Mouse (Mus musculus): ENCODE data around the gene Fbxo41. TPM values are rescaled to one million over a fixed set of nuclear protein-coding genes. Genes with fewer than 3 reads are reported as not detected.

The Fbxo41 gene
- polyA plus RNA-seq (2014; fragmentation: Nextera tagmentation; extraction: Ambion mirVana) = 0.06 TPM in 1 of 2 replicates, not detected in the other

DNA sequence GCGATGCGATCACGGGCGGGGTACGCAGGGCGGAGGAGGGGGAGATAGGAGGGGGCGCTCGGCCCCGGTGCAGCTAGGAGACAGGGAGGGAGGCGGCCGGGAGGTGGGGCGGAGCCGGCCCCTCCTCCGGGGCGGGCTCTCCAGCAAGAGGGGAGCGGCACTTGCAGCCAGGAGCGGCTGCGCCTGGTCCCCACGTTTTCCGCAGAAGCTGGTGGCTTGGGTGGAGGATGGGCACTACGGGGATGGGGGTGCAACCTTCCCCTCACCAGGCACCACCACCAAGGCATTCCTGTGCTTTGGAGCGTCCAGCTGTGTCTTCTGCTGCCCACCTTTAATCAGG lies at the start of gene Fbxo41:
Fbxo41 (minus strand) TSS at position 84 of the 340 bp plus-strand sequence.
- H3K36me3 ChIP-seq (ENCODE audit: control insufficient read depth, insufficient read depth, low read length) = no peaks in the 10 kb centered on the region
- H3K4me2 ChIP-seq = peak within 1 kb of the TSS; percentile 98
- H3K27me3 ChIP-seq (ENCODE audit: control insufficient read depth, insufficient read depth, low read length) = peaks cover 62% of the 10 kb centered on the region
- H3K9ac ChIP-seq (ENCODE audit: low read depth, low read length) = peak within 1 kb of the TSS; percentile 56; the same call in 1 of the 2 replicates
- H3K4me3 ChIP-seq (ENCODE audit: low read depth, low read length) = peak within 1 kb of the TSS; percentile 73
- no peaks in the 10 kb centered on the region for H3K9me3 ChIP-seq (replicated peaks; ENCODE audit: control insufficient read depth, low read length)
- 1% methylated on average over 17 of the region's 22 CpGs for WGBS (ENCODE audit: insufficient replicate concordance)
- ATAC-seq (replicated peaks; ENCODE audit: insufficient number of reproducible peaks, low FRiP score, low TSS enrichment) = peak; percentile 61
- no peak within 1 kb of the TSS for H3K27ac ChIP-seq (ENCODE audit: low read depth, low read length)
- H3K4me1 ChIP-seq (ENCODE audit: control insufficient read depth, insufficient read depth, low read length) = peaks cover 5% of the 10 kb centered on the region; the same call in 1 of the 2 replicates

DNA sequence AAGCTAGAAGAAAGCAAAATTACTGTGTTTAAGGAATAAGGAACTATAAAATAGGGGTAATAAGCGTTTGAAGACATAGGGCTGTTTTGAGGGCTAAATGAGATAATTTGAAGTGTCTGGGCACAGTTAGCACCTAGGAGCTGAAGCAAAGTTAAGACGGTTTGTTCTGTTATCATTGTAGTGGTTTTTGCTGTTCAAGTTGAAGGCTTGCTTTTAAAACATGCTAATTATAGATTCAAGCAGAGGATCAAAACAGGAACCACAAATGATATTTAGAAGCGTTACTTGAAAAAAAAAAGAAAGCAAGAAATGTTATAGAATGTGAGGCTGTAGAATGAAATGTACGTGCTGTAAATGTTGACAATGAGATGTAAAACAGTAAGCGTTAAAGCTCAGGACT lies 44.8 kb upstream of the Fbxo41 start:
- no peak overlapping the region for H3K27ac ChIP-seq (ENCODE audit: low read depth, low read length)
- no peak for ATAC-seq (replicated peaks; ENCODE audit: insufficient number of reproducible peaks, low FRiP score, low TSS enrichment)
- no peaks in the 10 kb centered on the region for H3K4me1 ChIP-seq (ENCODE audit: control insufficient read depth, insufficient read depth, low read length)
- no peak overlapping the region for H3K4me2 ChIP-seq
- H3K9me3 ChIP-seq (replicated peaks; ENCODE audit: control insufficient read depth, low read length) = no peaks in the 10 kb centered on the region
- no peak overlapping the region for H3K9ac ChIP-seq (ENCODE audit: low read depth, low read length)
- no peaks in the 10 kb centered on the region for H3K36me3 ChIP-seq (ENCODE audit: control insufficient read depth, insufficient read depth, low read length)
- H3K4me3 ChIP-seq (ENCODE audit: low read depth, low read length) = no peak overlapping the region
- 70% methylated on average over 5 of the region's 5 CpGs for WGBS (ENCODE audit: insufficient replicate concordance)
- H3K27me3 ChIP-seq (ENCODE audit: control insufficient read depth, insufficient read depth, low read length) = no peaks in the 10 kb centered on the region

DNA sequence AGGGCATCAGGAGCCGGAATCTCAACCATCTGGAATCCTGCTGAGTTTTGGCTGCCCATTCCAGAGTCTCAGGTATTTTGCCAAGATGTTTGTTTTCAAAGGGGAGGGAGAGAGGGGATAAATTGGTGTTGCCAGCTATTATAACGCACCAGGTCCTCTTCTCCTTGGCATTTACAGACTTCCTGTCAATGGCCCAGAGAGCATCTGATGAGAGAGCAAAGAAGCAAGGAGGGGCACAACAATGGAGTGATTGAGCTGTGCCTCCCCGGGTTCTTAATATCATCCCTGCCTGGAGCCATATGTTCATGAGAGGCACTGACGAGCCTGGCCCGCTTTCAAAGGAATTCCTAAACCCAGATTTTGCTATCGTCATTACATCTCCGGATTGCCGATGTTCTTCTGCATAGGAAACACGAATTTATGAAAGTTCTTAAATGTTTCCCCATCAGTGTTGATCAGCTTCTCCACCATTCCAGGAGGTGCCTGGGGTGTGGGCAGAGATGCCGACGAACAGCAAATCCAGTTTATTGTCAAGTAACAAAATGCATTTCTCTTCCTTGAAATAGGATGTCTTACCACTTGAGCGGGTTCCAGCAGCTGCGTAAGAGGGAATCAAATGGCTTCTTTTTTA lies 41.6 kb upstream of the Fbxo41 start:
- no peaks in the 10 kb centered on the region for H3K9me3 ChIP-seq (replicated peaks; ENCODE audit: control insufficient read depth, low read length)
- H3K27me3 ChIP-seq (ENCODE audit: control insufficient read depth, insufficient read depth, low read length) = no peaks in the 10 kb centered on the region
- H3K9ac ChIP-seq (ENCODE audit: low read depth, low read length) = no peak overlapping the region
- no peak overlapping the region for H3K27ac ChIP-seq (ENCODE audit: low read depth, low read length)
- 73% methylated on average over 13 of the region's 13 CpGs for WGBS (ENCODE audit: insufficient replicate concordance)
- no peak overlapping the region for H3K4me2 ChIP-seq
- no peaks in the 10 kb centered on the region for H3K4me1 ChIP-seq (ENCODE audit: control insufficient read depth, insufficient read depth, low read length)
- H3K4me3 ChIP-seq (ENCODE audit: low read depth, low read length) = no peak overlapping the region
- ATAC-seq (replicated peaks; ENCODE audit: insufficient number of reproducible peaks, low FRiP score, low TSS enrichment) = no peak
- no peaks in the 10 kb centered on the region for H3K36me3 ChIP-seq (ENCODE audit: control insufficient read depth, insufficient read depth, low read length)

DNA sequence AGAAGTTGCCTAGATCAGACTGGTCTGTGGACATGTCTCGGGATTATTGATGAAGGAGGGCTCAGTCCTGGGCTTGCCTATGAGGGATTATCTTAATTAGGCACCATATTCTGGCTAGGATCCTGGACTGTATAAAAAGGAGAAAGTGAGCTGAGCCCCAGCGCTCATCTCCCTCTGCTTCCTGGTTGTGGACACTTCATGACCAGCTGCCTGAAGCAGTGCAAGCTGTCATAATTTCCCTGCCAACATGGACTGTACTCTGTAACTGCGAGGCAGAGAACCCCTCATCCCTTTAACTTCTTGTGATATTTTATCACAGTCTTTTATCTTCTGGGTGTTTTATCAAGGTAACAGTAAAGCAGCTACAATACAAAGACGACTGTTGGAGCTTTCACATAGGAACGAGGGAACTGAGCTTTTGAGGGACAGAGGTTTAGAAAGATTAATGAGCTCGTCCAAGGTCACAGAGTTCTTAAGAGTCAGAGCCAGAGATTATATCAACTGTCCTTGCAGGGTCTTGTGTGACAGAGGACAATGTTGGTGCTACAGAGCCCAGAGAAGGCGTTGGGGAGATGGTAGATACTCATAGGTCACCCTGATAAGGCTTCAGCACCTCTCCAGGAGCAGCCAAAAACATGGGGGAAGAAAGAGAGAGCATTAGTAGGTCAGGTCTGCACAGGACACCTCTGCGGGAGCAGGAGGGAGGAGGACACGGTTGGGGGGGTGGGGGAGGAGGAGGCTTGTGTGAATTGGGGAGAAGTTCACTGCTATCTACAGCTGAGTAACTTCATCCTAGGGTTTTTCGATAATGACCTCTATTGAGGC lies 40.8 kb upstream of the Fbxo41 start:
- Histone ChIP-seq H3K4me2 (no peak overlapping the region), H3K27ac (ENCODE audit: low read depth, low read length) (no peak overlapping the region), H3K36me3 (ENCODE audit: control insufficient read depth, insufficient read depth, low read length) (no peaks in the 10 kb centered on the region), H3K4me3 (ENCODE audit: low read depth, low read length) (no peak overlapping the region), H3K9ac (ENCODE audit: low read depth, low read length) (no peak overlapping the region), H3K27me3 (ENCODE audit: control insufficient read depth, insufficient read depth, low read length) (no peaks in the 10 kb centered on the region), H3K4me1 (ENCODE audit: control insufficient read depth, insufficient read depth, low read length) (no peaks in the 10 kb centered on the region), H3K9me3 (replicated peaks; ENCODE audit: control insufficient read depth, low read length) (no peaks in the 10 kb centered on the region)
- no peak for ATAC-seq (replicated peaks; ENCODE audit: insufficient number of reproducible peaks, low FRiP score, low TSS enrichment)
- 62% methylated on average over 10 of the region's 10 CpGs for WGBS (ENCODE audit: insufficient replicate concordance)

DNA sequence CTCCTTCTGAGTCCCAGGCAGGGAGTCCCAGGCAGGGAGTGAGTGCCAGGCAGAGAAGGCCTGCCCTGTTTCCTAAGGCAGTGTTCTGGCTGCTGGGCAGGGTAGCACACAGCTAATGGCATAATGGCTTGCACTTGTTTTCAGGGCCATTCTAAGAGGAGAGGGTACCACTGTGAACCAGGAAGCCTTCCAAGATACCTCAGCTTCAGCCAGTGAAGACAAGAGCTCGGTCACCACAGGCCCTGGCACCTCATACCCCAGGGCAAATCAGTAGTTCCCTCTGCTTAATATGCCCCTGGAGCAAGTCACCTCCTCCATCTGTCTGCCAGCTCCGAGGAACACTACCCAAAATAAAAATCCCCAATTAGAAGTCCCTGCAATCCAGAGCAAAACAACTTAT lies 20.0 kb upstream of the Fbxo41 start:
- ATAC-seq (replicated peaks; ENCODE audit: insufficient number of reproducible peaks, low FRiP score, low TSS enrichment) = no peak
- H3K9ac ChIP-seq (ENCODE audit: low read depth, low read length) = no peak overlapping the region
- no peaks in the 10 kb centered on the region; the same call in 1 of the 2 replicates for H3K27me3 ChIP-seq (ENCODE audit: control insufficient read depth, insufficient read depth, low read length)
- WGBS (ENCODE audit: insufficient replicate concordance) = 69% methylated on average over 2 of the region's 2 CpGs
- no peak overlapping the region for H3K4me3 ChIP-seq (ENCODE audit: low read depth, low read length)
- H3K4me2 ChIP-seq = no peak overlapping the region
- no peak overlapping the region for H3K27ac ChIP-seq (ENCODE audit: low read depth, low read length)
- no peaks in the 10 kb centered on the region for H3K4me1 ChIP-seq (ENCODE audit: control insufficient read depth, insufficient read depth, low read length)
- no peaks in the 10 kb centered on the region for H3K36me3 ChIP-seq (ENCODE audit: control insufficient read depth, insufficient read depth, low read length)
- no peaks in the 10 kb centered on the region for H3K9me3 ChIP-seq (replicated peaks; ENCODE audit: control insufficient read depth, low read length)

DNA sequence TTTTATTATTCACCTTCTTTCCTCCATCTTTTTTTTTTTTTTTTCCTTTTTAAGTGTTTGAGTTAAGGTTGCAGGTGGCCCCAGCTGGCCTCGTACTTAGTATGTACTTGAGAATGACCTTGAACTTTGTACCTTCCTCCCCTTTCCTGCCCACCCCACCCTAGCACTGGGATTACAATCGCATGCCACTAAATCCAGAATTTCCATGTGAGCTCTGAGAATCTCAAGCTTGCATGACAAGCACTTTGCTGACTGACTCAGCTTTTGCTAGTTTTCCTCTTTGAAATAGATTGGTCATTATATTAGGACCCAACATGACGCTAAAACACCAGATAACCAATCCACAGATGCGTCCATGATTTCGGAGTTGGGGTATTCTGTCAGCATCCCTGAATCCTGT lies 19.2 kb upstream of the Fbxo41 start:
- 77% methylated on average over 5 of the region's 5 CpGs for WGBS (ENCODE audit: insufficient replicate concordance)
- H3K4me3 ChIP-seq (ENCODE audit: low read depth, low read length) = no peak overlapping the region
- no peaks in the 10 kb centered on the region for H3K4me1 ChIP-seq (ENCODE audit: control insufficient read depth, insufficient read depth, low read length)
- no peaks in the 10 kb centered on the region; the same call in 1 of the 2 replicates for H3K27me3 ChIP-seq (ENCODE audit: control insufficient read depth, insufficient read depth, low read length)
- H3K27ac ChIP-seq (ENCODE audit: low read depth, low read length) = no peak overlapping the region
- no peak overlapping the region for H3K9ac ChIP-seq (ENCODE audit: low read depth, low read length)
- H3K36me3 ChIP-seq (ENCODE audit: control insufficient read depth, insufficient read depth, low read length) = no peaks in the 10 kb centered on the region
- no peaks in the 10 kb centered on the region for H3K9me3 ChIP-seq (replicated peaks; ENCODE audit: control insufficient read depth, low read length)
- ATAC-seq (replicated peaks; ENCODE audit: insufficient number of reproducible peaks, low FRiP score, low TSS enrichment) = no peak
- no peak overlapping the region for H3K4me2 ChIP-seq

DNA sequence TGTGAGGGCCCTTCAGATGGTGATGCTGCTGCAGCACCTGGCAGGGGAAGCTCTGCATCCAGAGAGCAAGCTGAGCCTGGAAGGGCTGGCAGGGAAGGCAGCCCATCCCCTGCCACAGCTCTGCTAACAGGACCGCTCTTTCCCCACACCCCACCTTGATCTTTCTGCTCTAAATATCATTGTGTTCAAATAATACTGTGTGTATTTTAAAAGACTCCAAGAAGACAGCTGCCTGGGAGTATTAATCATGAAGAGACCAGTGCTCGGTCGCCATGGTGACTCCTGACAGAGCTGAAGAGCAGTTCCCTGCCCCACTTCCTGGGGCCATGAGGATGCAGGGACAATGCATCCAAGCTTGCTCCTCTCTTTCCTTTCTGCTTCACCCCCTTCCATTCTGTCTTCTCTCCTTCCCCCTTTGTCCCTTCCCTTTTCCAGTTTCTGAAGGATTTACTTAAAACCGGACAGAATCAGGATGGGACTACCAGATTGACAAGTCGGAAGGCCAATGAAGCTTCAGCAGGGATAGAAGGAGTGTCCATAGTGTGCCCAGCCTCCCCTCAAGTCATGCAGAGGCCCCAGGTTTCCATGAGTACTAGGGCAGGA lies 15.4 kb upstream of the Fbxo41 start:
- H3K9ac ChIP-seq (ENCODE audit: low read depth, low read length) = no peak overlapping the region
- H3K4me3 ChIP-seq (ENCODE audit: low read depth, low read length) = no peak overlapping the region
- H3K27me3 ChIP-seq (ENCODE audit: control insufficient read depth, insufficient read depth, low read length) = peaks cover 33% of the 10 kb centered on the region
- H3K9me3 ChIP-seq (replicated peaks; ENCODE audit: control insufficient read depth, low read length) = no peaks in the 10 kb centered on the region
- no peak overlapping the region for H3K27ac ChIP-seq (ENCODE audit: low read depth, low read length)
- H3K4me1 ChIP-seq (ENCODE audit: control insufficient read depth, insufficient read depth, low read length) = peaks cover 1% of the 10 kb centered on the region; the same call in 1 of the 2 replicates
- H3K4me2 ChIP-seq = no peak overlapping the region
- ATAC-seq (replicated peaks; ENCODE audit: insufficient number of reproducible peaks, low FRiP score, low TSS enrichment) = no peak
- H3K36me3 ChIP-seq (ENCODE audit: control insufficient read depth, insufficient read depth, low read length) = no peaks in the 10 kb centered on the region
- 65% methylated on average over 5 of the region's 5 CpGs for WGBS (ENCODE audit: insufficient replicate concordance)

DNA sequence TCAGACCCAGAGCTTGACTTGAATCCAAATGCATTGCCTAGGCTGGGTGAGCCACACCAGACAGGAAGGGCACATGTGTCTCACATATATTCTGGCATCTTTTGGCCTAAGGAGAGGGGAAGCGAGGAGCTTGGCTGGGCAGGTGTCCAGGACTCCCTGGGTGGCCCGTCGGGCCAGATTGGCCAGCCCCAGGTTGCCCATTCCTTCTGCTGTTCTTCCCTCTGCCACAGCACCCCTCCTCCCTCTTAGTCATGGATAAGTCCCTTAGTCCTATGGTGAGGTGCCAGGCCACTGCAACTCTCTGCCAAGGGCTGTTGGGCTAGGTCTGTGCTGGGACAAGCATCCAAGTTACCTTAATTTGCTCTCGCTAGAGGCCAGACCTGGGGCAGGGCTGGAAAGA lies 13.1 kb upstream of the Fbxo41 start:
- Histone ChIP-seq H3K4me2 (no peak overlapping the region), H3K27me3 (ENCODE audit: control insufficient read depth, insufficient read depth, low read length) (peaks cover 55% of the 10 kb centered on the region), H3K27ac (ENCODE audit: low read depth, low read length) (no peak overlapping the region), H3K9me3 (replicated peaks; ENCODE audit: control insufficient read depth, low read length) (no peaks in the 10 kb centered on the region), H3K4me1 (ENCODE audit: control insufficient read depth, insufficient read depth, low read length) (peaks cover 15% of the 10 kb centered on the region), H3K4me3 (ENCODE audit: low read depth, low read length) (no peak overlapping the region), H3K9ac (ENCODE audit: low read depth, low read length) (no peak overlapping the region), H3K36me3 (ENCODE audit: control insufficient read depth, insufficient read depth, low read length) (no peaks in the 10 kb centered on the region)
- 74% methylated on average over 4 of the region's 4 CpGs for WGBS (ENCODE audit: insufficient replicate concordance)
- ATAC-seq (replicated peaks; ENCODE audit: insufficient number of reproducible peaks, low FRiP score, low TSS enrichment) = no peak

All from heart, embryonic 11.5 days (tissue).